Mouse (Mus musculus): ENCODE measurements at regions not wholly inside any gene's neighbourhood (a gene's known extent, or its start where the extent isn't known, plus 50 kb on each side); places are given as distances from the start of the nearest gene placed in this dataset.

GRCm38 (mm10) chr12:47406131-47406530 is 587.4 kb upstream of the Nova1 start:
- TF ChIP-seq CTCF (IDR thresholded peaks at IDR 0.05; ENCODE audit: low read depth) = no peak
- no peak for TF ChIP-seq EP300 (optimal IDR thresholded peaks at IDR 0.05)
